Mouse (Mus musculus): ENCODE measurements around the gene Mob3b. TPM values are rescaled to one million over a fixed set of nuclear protein-coding genes. Genes with fewer than 3 reads are reported as not detected.

Mob3b gene
- total RNA-seq (2023) = 10 to 100 TPM; 64.9 to 73.2 TPM

GRCm38 (mm10) chr4:35156751-35157611, at the start of gene Mob3b:
Gene Mob3b, minus strand, starts transcription at chr4:35157484.

GRCm38 (mm10) chr4:35151756-35152155, 5.5 kb downstream of the Mob3b start, which contains the start of gene Ifnk:
Gene Ifnk, plus strand, starts transcription at chr4:35152056.

Other genes with a start within 250 kb of the Mob3b start
- not detected for gene Ifnk, start 5.4 kb downstream of the Mob3b start, total RNA-seq (2023)
- 10 to 100 TPM; 42.0 to 53.0 TPM for gene C9orf72, start 68.7 kb upstream of the Mob3b start, total RNA-seq (2023)

All from monocyte, adult 59 days (primary cell).